Mouse (Mus musculus): ENCODE data around the gene Olfr71. TPM values are rescaled to one million over a fixed set of nuclear protein-coding genes. Genes with fewer than 3 reads are reported as not detected.

Gene Olfr71
- polyA plus RNA-seq, 1 experiment from 2014 or later: not detected

- no peaks in the 10 kb centered on the region for H3K9me3 ChIP-seq (replicated peaks; ENCODE audit: control insufficient read depth, low read length)
- H3K4me2 ChIP-seq: no peak overlapping the region
- H3K4me3 ChIP-seq (ENCODE audit: low read depth, low read length): no peak overlapping the region
- H3K4me1 ChIP-seq (ENCODE audit: control insufficient read depth, insufficient read depth, low read length): peaks cover 18% of the 10 kb centered on the region
- no peaks in the 10 kb centered on the region for H3K27me3 ChIP-seq (ENCODE audit: control insufficient read depth, insufficient read depth, low read length)
- H3K27ac ChIP-seq (ENCODE audit: low read depth, low read length): no peak overlapping the region
- no peak for ATAC-seq (replicated peaks; ENCODE audit: insufficient number of reproducible peaks, low FRiP score, low TSS enrichment)
- WGBS (ENCODE audit: insufficient replicate concordance): 87% methylated on average over 13 of the region's 13 CpGs
- no peak overlapping the region for H3K9ac ChIP-seq (ENCODE audit: low read depth, low read length)
- H3K36me3 ChIP-seq (ENCODE audit: control insufficient read depth, insufficient read depth, low read length): no peaks in the 10 kb centered on the region
These were observed 13.5 kb downstream of the Olfr71 start for GRCm38 (mm10) chr4:43696561-43696960.

GRCm38 (mm10) chr4:43695249-43695671 lies 14.8 kb downstream of the Olfr71 start:
- no peak overlapping the region for H3K4me2 ChIP-seq
- no peak for ATAC-seq (replicated peaks; ENCODE audit: insufficient number of reproducible peaks, low FRiP score, low TSS enrichment)
- peaks cover 18% of the 10 kb centered on the region for H3K4me1 ChIP-seq (ENCODE audit: control insufficient read depth, insufficient read depth, low read length)
- H3K27me3 ChIP-seq (ENCODE audit: control insufficient read depth, insufficient read depth, low read length): no peaks in the 10 kb centered on the region
- 19% methylated on average over 9 of the region's 9 CpGs for WGBS (ENCODE audit: insufficient replicate concordance)
- no peak overlapping the region for H3K4me3 ChIP-seq (ENCODE audit: low read depth, low read length)
- 0 out of 2 replicates have a peak, but pooled peaks cover under 1% of the 10 kb centered on the region for H3K36me3 ChIP-seq (ENCODE audit: control insufficient read depth, insufficient read depth, low read length)
- H3K9ac ChIP-seq (ENCODE audit: low read depth, low read length): no peak overlapping the region
- H3K27ac ChIP-seq (ENCODE audit: low read depth, low read length): 0 out of 2 replicates have a peak overlapping the region, but pooled peaks have one; percentile 22
- no peaks in the 10 kb centered on the region for H3K9me3 ChIP-seq (replicated peaks; ENCODE audit: control insufficient read depth, low read length)

- Histone ChIP-seq H3K4me3 (ENCODE audit: low read depth, low read length) (no peak overlapping the region), H3K9ac (ENCODE audit: low read depth, low read length) (no peak overlapping the region), H3K9me3 (replicated peaks; ENCODE audit: control insufficient read depth, low read length) (no peaks in the 10 kb centered on the region), H3K4me2 (no peak overlapping the region), H3K36me3 (ENCODE audit: control insufficient read depth, insufficient read depth, low read length) (0 out of 2 replicates have a peak, but pooled peaks cover 3% of the 10 kb centered on the region), H3K27ac (ENCODE audit: low read depth, low read length) (no peak overlapping the region), H3K4me1 (ENCODE audit: control insufficient read depth, insufficient read depth, low read length) (peaks cover 18% of the 10 kb centered on the region), H3K27me3 (ENCODE audit: control insufficient read depth, insufficient read depth, low read length) (no peaks in the 10 kb centered on the region)
- no peak for ATAC-seq (replicated peaks; ENCODE audit: insufficient number of reproducible peaks, low FRiP score, low TSS enrichment)
- 73% methylated on average over 1 of the region's 1 CpGs for WGBS (ENCODE audit: insufficient replicate concordance)
These were observed 15.4 kb downstream of the Olfr71 start for GRCm38 (mm10) chr4:43694439-43695248.

GRCm38 (mm10) chr4:43693806-43694241 lies 16.2 kb downstream of the Olfr71 start:
- Histone ChIP-seq H3K9me3 (replicated peaks; ENCODE audit: control insufficient read depth, low read length) (no peaks in the 10 kb centered on the region), H3K36me3 (ENCODE audit: control insufficient read depth, insufficient read depth, low read length) (0 out of 2 replicates have a peak, but pooled peaks cover 3% of the 10 kb centered on the region), H3K4me3 (ENCODE audit: low read depth, low read length) (no peak overlapping the region), H3K27ac (ENCODE audit: low read depth, low read length) (no peak overlapping the region), H3K27me3 (ENCODE audit: control insufficient read depth, insufficient read depth, low read length) (no peaks in the 10 kb centered on the region), H3K9ac (ENCODE audit: low read depth, low read length) (no peak overlapping the region), H3K4me2 (no peak overlapping the region), H3K4me1 (ENCODE audit: control insufficient read depth, insufficient read depth, low read length) (peaks cover 18% of the 10 kb centered on the region)
- 37% methylated on average over 5 of the region's 5 CpGs for WGBS (ENCODE audit: insufficient replicate concordance)
- no peak for ATAC-seq (replicated peaks; ENCODE audit: insufficient number of reproducible peaks, low FRiP score, low TSS enrichment)

- ATAC-seq (replicated peaks; ENCODE audit: insufficient number of reproducible peaks, low FRiP score, low TSS enrichment): no peak
- H3K4me1 ChIP-seq (ENCODE audit: control insufficient read depth, insufficient read depth, low read length): peaks cover 18% of the 10 kb centered on the region
- WGBS (ENCODE audit: insufficient replicate concordance): 74% methylated on average over 5 of the region's 5 CpGs
- H3K4me2 ChIP-seq: no peak overlapping the region
- no peak overlapping the region for H3K27ac ChIP-seq (ENCODE audit: low read depth, low read length)
- H3K36me3 ChIP-seq (ENCODE audit: control insufficient read depth, insufficient read depth, low read length): 0 out of 2 replicates have a peak, but pooled peaks cover 3% of the 10 kb centered on the region
- no peak overlapping the region for H3K4me3 ChIP-seq (ENCODE audit: low read depth, low read length)
- H3K27me3 ChIP-seq (ENCODE audit: control insufficient read depth, insufficient read depth, low read length): no peaks in the 10 kb centered on the region
- no peaks in the 10 kb centered on the region for H3K9me3 ChIP-seq (replicated peaks; ENCODE audit: control insufficient read depth, low read length)
- H3K9ac ChIP-seq (ENCODE audit: low read depth, low read length): no peak overlapping the region
These were observed 19.0 kb downstream of the Olfr71 start for GRCm38 (mm10) chr4:43691026-43691425.

- ATAC-seq (replicated peaks; ENCODE audit: insufficient number of reproducible peaks, low FRiP score, low TSS enrichment): no peak
- WGBS (ENCODE audit: insufficient replicate concordance): 90% methylated on average over 17 of the region's 17 CpGs
- H3K4me2 ChIP-seq: no peak overlapping the region
- H3K27ac ChIP-seq (ENCODE audit: low read depth, low read length): no peak overlapping the region
- H3K9me3 ChIP-seq (replicated peaks; ENCODE audit: control insufficient read depth, low read length): no peaks in the 10 kb centered on the region
- no peaks in the 10 kb centered on the region for H3K27me3 ChIP-seq (ENCODE audit: control insufficient read depth, insufficient read depth, low read length)
- H3K36me3 ChIP-seq (ENCODE audit: control insufficient read depth, insufficient read depth, low read length): 0 out of 2 replicates have a peak, but pooled peaks cover 3% of the 10 kb centered on the region
- no peak overlapping the region for H3K9ac ChIP-seq (ENCODE audit: low read depth, low read length)
- H3K4me1 ChIP-seq (ENCODE audit: control insufficient read depth, insufficient read depth, low read length): peaks cover 12% of the 10 kb centered on the region
- no peak overlapping the region for H3K4me3 ChIP-seq (ENCODE audit: low read depth, low read length)
These were observed 20.0 kb downstream of the Olfr71 start for GRCm38 (mm10) chr4:43690021-43690420.

- Histone ChIP-seq H3K4me3 (ENCODE audit: low read depth, low read length) (no peak overlapping the region), H3K4me1 (ENCODE audit: control insufficient read depth, insufficient read depth, low read length) (no peaks in the 10 kb centered on the region), H3K27me3 (ENCODE audit: control insufficient read depth, insufficient read depth, low read length) (no peaks in the 10 kb centered on the region), H3K9ac (ENCODE audit: low read depth, low read length) (no peak overlapping the region), H3K27ac (ENCODE audit: low read depth, low read length) (no peak overlapping the region), H3K36me3 (ENCODE audit: control insufficient read depth, insufficient read depth, low read length) (peaks cover 11% of the 10 kb centered on the region), H3K4me2 (no peak overlapping the region), H3K9me3 (replicated peaks; ENCODE audit: control insufficient read depth, low read length) (no peaks in the 10 kb centered on the region)
- ATAC-seq (replicated peaks; ENCODE audit: insufficient number of reproducible peaks, low FRiP score, low TSS enrichment): no peak
- 73% methylated on average over 7 of the region's 7 CpGs for WGBS (ENCODE audit: insufficient replicate concordance)
These were observed 30.5 kb downstream of the Olfr71 start for GRCm38 (mm10) chr4:43679416-43680043.

- Histone ChIP-seq H3K4me1 (ENCODE audit: control insufficient read depth, insufficient read depth, low read length) (no peaks in the 10 kb centered on the region), H3K27me3 (ENCODE audit: control insufficient read depth, insufficient read depth, low read length) (no peaks in the 10 kb centered on the region), H3K4me3 (ENCODE audit: low read depth, low read length) (no peak overlapping the region), H3K27ac (ENCODE audit: low read depth, low read length) (no peak overlapping the region), H3K4me2 (no peak overlapping the region), H3K9ac (ENCODE audit: low read depth, low read length) (no peak overlapping the region), H3K9me3 (replicated peaks; ENCODE audit: control insufficient read depth, low read length) (no peaks in the 10 kb centered on the region), H3K36me3 (ENCODE audit: control insufficient read depth, insufficient read depth, low read length) (peaks cover 11% of the 10 kb centered on the region)
- 80% methylated on average over 6 of the region's 6 CpGs for WGBS (ENCODE audit: insufficient replicate concordance)
- no peak for ATAC-seq (replicated peaks; ENCODE audit: insufficient number of reproducible peaks, low FRiP score, low TSS enrichment)
These were observed 31.5 kb downstream of the Olfr71 start for GRCm38 (mm10) chr4:43678541-43678940.

Measured in heart, embryonic 11.5 days (tissue).